Comparison of ENCODE assay signal across 8 mouse cellular contexts in genomic region chr4:150707725-150708571, GRCm38 (mm10). TPM values are rescaled to one million over a fixed set of nuclear protein-coding genes. Genes with fewer than 3 reads are reported as not detected.
DNase-seq lines count a peak whose midpoint lies in the region; ATAC-seq lines count a peak whose summit lies in the region.

No protein-coding gene starts in this region.

- no peak overlapping the region for H3K9ac ChIP-seq in forebrain, embryonic 14.5 days (ENCODE audit: low read length)
- no peak overlapping the region for H3K9ac ChIP-seq in forebrain, embryonic 11.5 days (ENCODE audit: low read length)

- H3K4me3 ChIP-seq in forebrain, embryonic 14.5 days (ENCODE audit: low read depth, low read length): no peak overlapping the region
- no peak overlapping the region for H3K4me3 ChIP-seq in forebrain, embryonic 11.5 days (ENCODE audit: low read depth, low read length)
- H3K4me3 ChIP-seq in limb, embryonic 10.5 days: no peak overlapping the region

- ATAC-seq in forebrain, embryonic 14.5 days: no peak
- ATAC-seq in forebrain, embryonic 11.5 days (replicated peaks; ENCODE audit: low FRiP score): no peak
- ATAC-seq in CD4-positive, CD25-positive, alpha-beta regulatory T cell, adult 4 months: no peak

- H3K9me3 ChIP-seq in forebrain, embryonic 14.5 days (replicated peaks; ENCODE audit: control insufficient read depth, low read length): no peaks in the 10 kb centered on the region
- H3K9me3 ChIP-seq in forebrain, embryonic 11.5 days (ENCODE audit: control insufficient read depth, low read length): no peaks in the 10 kb centered on the region
- no peaks in the 10 kb centered on the region for H3K9me3 ChIP-seq in limb, embryonic 10.5 days (replicated peaks)

- H3K4me2 ChIP-seq in forebrain, embryonic 14.5 days (ENCODE audit: low read length): no peak overlapping the region
- no peak overlapping the region for H3K4me2 ChIP-seq in forebrain, embryonic 11.5 days (ENCODE audit: low read depth, low read length, severe bottlenecking)

- H3K27me3 ChIP-seq in forebrain, embryonic 14.5 days (replicated peaks; ENCODE audit: control insufficient read depth, insufficient read depth, low read length): no peaks in the 10 kb centered on the region
- no peaks in the 10 kb centered on the region for H3K27me3 ChIP-seq in forebrain, embryonic 11.5 days (ENCODE audit: control insufficient read depth, insufficient read depth, low read length)
- 0 out of 2 replicates have a peak, but pooled peaks cover 4% of the 10 kb centered on the region for H3K27me3 ChIP-seq in limb, embryonic 10.5 days (ENCODE audit: low read depth, poor library complexity, severe bottlenecking)

- peak; percentile 41 for DNase-seq in forebrain, embryonic 14.5 days (ENCODE audit: low spot score)
- no peak for DNase-seq in forebrain, embryonic 11.5 days (ENCODE audit: low spot score)
- DNase-seq in 3134 (ENCODE audit: extremely low read depth, insufficient read length, low spot score): peak; percentile 68
- DNase-seq in cerebellum, postnatal 14 days: peak; percentile 80 to 82
- DNase-seq in limb, embryonic 10.5 days (ENCODE audit: low spot score): no peak
- no peak for DNase-seq in frontal cortex, postnatal 10 days (ENCODE audit: low spot score in 2 of 2)
- DNase-seq in spleen, adult 12 weeks (ENCODE audit: low spot score): no peak

- WGBS in forebrain, embryonic 14.5 days: 56% methylated on average over 20 of the region's 20 CpGs
- 79% methylated on average over 20 of the region's 20 CpGs for WGBS in forebrain, embryonic 11.5 days
- 85% methylated on average over 20 of the region's 20 CpGs for WGBS in limb, embryonic 10.5 days

- no peaks in the 10 kb centered on the region for H3K36me3 ChIP-seq in forebrain, embryonic 14.5 days (ENCODE audit: control insufficient read depth, insufficient read depth, low read length)
- no peaks in the 10 kb centered on the region for H3K36me3 ChIP-seq in forebrain, embryonic 11.5 days (ENCODE audit: control insufficient read depth, insufficient read depth, low read length)
- H3K36me3 ChIP-seq in limb, embryonic 10.5 days: no peaks in the 10 kb centered on the region

- H3K4me1 ChIP-seq in forebrain, embryonic 14.5 days (ENCODE audit: control insufficient read depth, insufficient read depth, low read length): peaks cover 2% of the 10 kb centered on the region; the same call in 1 of the 2 replicates
- peaks cover 7% of the 10 kb centered on the region for H3K4me1 ChIP-seq in forebrain, embryonic 11.5 days (replicated peaks; ENCODE audit: control insufficient read depth, insufficient read depth, low read length)
- peaks cover 25% of the 10 kb centered on the region for H3K4me1 ChIP-seq in limb, embryonic 10.5 days

- H3K27ac ChIP-seq in forebrain, embryonic 14.5 days (ENCODE audit: low read depth, low read length): no peak overlapping the region
- H3K27ac ChIP-seq in forebrain, embryonic 11.5 days (ENCODE audit: low read depth, low read length): no peak overlapping the region
- H3K27ac ChIP-seq in limb, embryonic 10.5 days: 0 out of 2 replicates have a peak overlapping the region, but pooled peaks have one; percentile 9

RNA-seq across cellular contexts. Expression of gene Slc45a1, which starts 56.0 kb away (rescaled TPM):
- 13.1 and 15.9 TPM in 2 replicates for polyA plus RNA-seq in forebrain, embryonic 14.5 days (2014; fragmentation: Nextera tagmentation; extraction: Ambion mirVana)
- 2.7 and 4.5 TPM in 2 replicates for polyA plus RNA-seq in forebrain, embryonic 11.5 days (2014; fragmentation: Nextera tagmentation; extraction: Ambion mirVana)
- polyA plus RNA-seq in limb, embryonic 10.5 days (2016; fragmentation: Nextera tagmentation; extraction: Ambion mirVana): 0.25 and 0.71 TPM in 2 replicates
- polyA plus RNA-seq in CD4-positive, CD25-positive, alpha-beta regulatory T cell, adult 4 months (2017; shearing (Covaris generic)): not detected

Comparison
In these comparisons a context has a peak if more than half of its experiments do, and no peak if none do; other contexts are left out.
1. DNase-seq: peak in forebrain, embryonic 14.5 days (single experiment), 3134 (single experiment) and cerebellum, postnatal 14 days (2 of 2); none in forebrain, embryonic 11.5 days (single experiment), limb, embryonic 10.5 days (single experiment), frontal cortex, postnatal 10 days (0 of 2) and spleen, adult 12 weeks (single experiment).